In genomic region chr2:25460135-25460534, GRCm38 (mm10) we compare ENCODE assay signal across 8 mouse cellular contexts. TPM values are rescaled to one million over a fixed set of nuclear protein-coding genes. Genes with fewer than 3 reads are reported as not detected.
A peak's percentile ranks its signal among the peaks of the same experiment; 100 is the strongest.
DNase-seq lines count a peak whose midpoint lies in the region; ATAC-seq and TF ChIP-seq lines count a peak whose summit lies in the region.

No protein-coding gene starts in this region.

- H3K9me3 ChIP-seq in heart, embryonic 14.5 days (ENCODE audit: control insufficient read depth, low read length), result no peaks in the 10 kb centered on the region
- H3K9me3 ChIP-seq in ES-Bruce4 (replicated peaks; ENCODE audit: control insufficient read depth, insufficient read depth, low read length, poor library complexity, severe bottlenecking), result no peaks in the 10 kb centered on the region
- no peaks in the 10 kb centered on the region for H3K9me3 ChIP-seq in intestine, embryonic 16.5 days (ENCODE audit: control insufficient read depth, low read length)
- H3K9me3 ChIP-seq in midbrain, embryonic 11.5 days (ENCODE audit: control insufficient read depth, low read length), result no peaks in the 10 kb centered on the region

- peak overlapping the region; percentile 91 for H3K4me2 ChIP-seq in heart, embryonic 14.5 days (ENCODE audit: low read length)
- peak overlapping the region; percentile 87 for H3K4me2 ChIP-seq in intestine, embryonic 16.5 days (ENCODE audit: low read depth, low read length)
- H3K4me2 ChIP-seq in midbrain, embryonic 11.5 days, result peak overlapping the region; percentile 73

- no peak for TF ChIP-seq EP300 in ES-Bruce4 (IDR thresholded peaks at IDR 0.05; ENCODE audit: insufficient read depth, low read depth, low read length)

- no peaks in the 10 kb centered on the region for H3K27me3 ChIP-seq in heart, embryonic 14.5 days (ENCODE audit: control insufficient read depth, insufficient read depth, low read length)
- H3K27me3 ChIP-seq in ES-Bruce4 (ENCODE audit: control insufficient read depth, insufficient read depth, low read length, poor library complexity, severe bottlenecking), result no peaks in the 10 kb centered on the region
- no peaks in the 10 kb centered on the region for H3K27me3 ChIP-seq in intestine, embryonic 16.5 days (replicated peaks; ENCODE audit: control insufficient read depth, insufficient read depth, low read length)
- H3K27me3 ChIP-seq in midbrain, embryonic 11.5 days (ENCODE audit: control insufficient read depth, insufficient read depth, low read length), result no peaks in the 10 kb centered on the region

- no peak for TF ChIP-seq CTCF in ES-Bruce4 (IDR thresholded peaks at IDR 0.05; ENCODE audit: low read depth, low read length)
- TF ChIP-seq CTCF in embryonic fibroblast, embryonic 13.5 days (IDR thresholded peaks at IDR 0.05; ENCODE audit: borderline replicate concordance, insufficient read depth, low read length), result no peak

- WGBS in heart, embryonic 14.5 days, result 30% methylated on average over 5 of the region's 5 CpGs
- WGBS in intestine, embryonic 16.5 days, result 23% methylated on average over 5 of the region's 5 CpGs
- 32% methylated on average over 5 of the region's 5 CpGs for WGBS in midbrain, embryonic 11.5 days

- H3K36me3 ChIP-seq in heart, embryonic 14.5 days (ENCODE audit: control insufficient read depth, insufficient read depth, low read length), result peaks cover 21% of the 10 kb centered on the region
- H3K36me3 ChIP-seq in ES-Bruce4 (ENCODE audit: control insufficient read depth, insufficient read depth, low read length, poor library complexity, severe bottlenecking), result no peaks in the 10 kb centered on the region
- no peaks in the 10 kb centered on the region for H3K36me3 ChIP-seq in intestine, embryonic 16.5 days (ENCODE audit: control insufficient read depth, insufficient read depth, low read length)
- H3K36me3 ChIP-seq in midbrain, embryonic 11.5 days (ENCODE audit: control insufficient read depth, insufficient read depth, low read length), result no peaks in the 10 kb centered on the region

- no peak for ATAC-seq in heart, embryonic 14.5 days (ENCODE audit: insufficient number of reproducible peaks, insufficient read depth, low FRiP score, low read depth)
- ATAC-seq in intestine, embryonic 16.5 days, result no peak
- ATAC-seq in midbrain, embryonic 11.5 days (ENCODE audit: low FRiP score), result peak; percentile 25; the same call in 1 of the 2 replicates

- peak overlapping the region; percentile 89 to 94 for H3K27ac ChIP-seq in heart, embryonic 14.5 days (replicated peaks in 1 of 2; ENCODE audit: control insufficient read depth in 1 of 2, insufficient read depth in 1 of 2, low read depth in 2 of 2, low read length in 2 of 2)
- no peak overlapping the region for H3K27ac ChIP-seq in ES-Bruce4 (ENCODE audit: insufficient read depth, low read length)
- no peak overlapping the region for H3K27ac ChIP-seq in embryonic fibroblast, embryonic 13.5 days (ENCODE audit: insufficient read depth, low read length)
- peak overlapping the region; percentile 93 for H3K27ac ChIP-seq in intestine, embryonic 16.5 days (ENCODE audit: low read length)
- peak overlapping the region; percentile 66; the same call in 1 of the 2 replicates for H3K27ac ChIP-seq in midbrain, embryonic 11.5 days (ENCODE audit: low read depth, low read length)

- peak overlapping the region; percentile 87 for H3K9ac ChIP-seq in heart, embryonic 14.5 days (ENCODE audit: low read length)
- no peak overlapping the region for H3K9ac ChIP-seq in ES-Bruce4 (ENCODE audit: low read depth, poor library complexity, severe bottlenecking)
- peak overlapping the region; percentile 81 for H3K9ac ChIP-seq in intestine, embryonic 16.5 days (ENCODE audit: low read depth, low read length)
- H3K9ac ChIP-seq in midbrain, embryonic 11.5 days (ENCODE audit: low read length), result peak overlapping the region; percentile 58

- DNase-seq in heart, adult 9 months (ENCODE audit: low spot score in 2 of 2), result no peak
- DNase-seq in midbrain, embryonic 11.5 days (ENCODE audit: low spot score, missing footprints), result no peak
- DNase-seq in c-Kit-positive CD71-positive TER-119-positive erythroid progenitor cells, embryonic 14.5 days (ENCODE audit: low spot score), result no peak
- DNase-seq in spleen, postnatal 36 days (ENCODE audit: low spot score in 2 of 2), result no peak

- H3K4me3 ChIP-seq in heart, embryonic 14.5 days (ENCODE audit: control insufficient read depth in 1 of 2, insufficient read depth in 1 of 2, low read depth in 1 of 2, low read length in 2 of 2), result peak overlapping the region; percentile 79 to 82
- peak overlapping the region; percentile 77 for H3K4me3 ChIP-seq in ES-Bruce4 (ENCODE audit: low read depth, low read length)
- peak overlapping the region; percentile 71 for H3K4me3 ChIP-seq in embryonic fibroblast, embryonic 13.5 days (ENCODE audit: insufficient read depth, low read length)
- peak overlapping the region; percentile 72 for H3K4me3 ChIP-seq in intestine, embryonic 16.5 days (ENCODE audit: low read length)
- peak overlapping the region; percentile 51 for H3K4me3 ChIP-seq in midbrain, embryonic 11.5 days (ENCODE audit: low read depth, low read length)

- peaks cover 14 to 31% of the 10 kb centered on the region in 2 experiments for H3K4me1 ChIP-seq in heart, embryonic 14.5 days (ENCODE audit: control insufficient read depth in 2 of 2, insufficient read depth in 2 of 2, low read length in 2 of 2)
- peaks cover 9% of the 10 kb centered on the region for H3K4me1 ChIP-seq in ES-Bruce4 (ENCODE audit: control insufficient read depth, insufficient read depth, low read length)
- H3K4me1 ChIP-seq in embryonic fibroblast, embryonic 13.5 days (ENCODE audit: control insufficient read depth, insufficient read depth, low read length), result no peaks in the 10 kb centered on the region
- peaks cover 38% of the 10 kb centered on the region for H3K4me1 ChIP-seq in intestine, embryonic 16.5 days (ENCODE audit: control insufficient read depth, insufficient read depth, low read length)
- peaks cover 10% of the 10 kb centered on the region for H3K4me1 ChIP-seq in midbrain, embryonic 11.5 days (ENCODE audit: control insufficient read depth, insufficient read depth, low read length)

- no peak for TF ChIP-seq POLR2A in ES-Bruce4 (IDR thresholded peaks at IDR 0.05; ENCODE audit: insufficient read depth, low read length)
- no peak for TF ChIP-seq POLR2A in embryonic fibroblast, embryonic 13.5 days (IDR thresholded peaks at IDR 0.05; ENCODE audit: low read depth, low read length)

RNA-seq across cellular contexts. Expression of gene Paxx, which starts 0.8 kb away (rescaled TPM):
- polyA plus RNA-seq in heart, embryonic 14.5 days (2014; fragmentation: Nextera tagmentation; extraction: Ambion mirVana), result 31.0 and 32.6 TPM in 2 replicates
- 3.7 and 5.7 TPM in 2 replicates for polyA plus RNA-seq in ES-Bruce4 (2011; ENCODE audit: insufficient read depth, insufficient read length, low read depth, missing spikeins)
- polyA plus RNA-seq in embryonic fibroblast, embryonic 13.5 days (2011; ENCODE audit: insufficient read length, low read depth, missing spikeins), result 12.9 and 13.6 TPM in 2 replicates
- polyA plus RNA-seq in intestine, embryonic 16.5 days (2015; fragmentation: Nextera tagmentation; extraction: Ambion mirVana), result 31.5 and 37.4 TPM in 2 replicates
- polyA plus RNA-seq in midbrain, embryonic 11.5 days (2014; fragmentation: Nextera tagmentation; extraction: Ambion mirVana), result 21.9 and 23.2 TPM in 2 replicates

RNA-seq across cellular contexts. Expression of gene Clic3, which starts 3.5 kb away (rescaled TPM):
- 3.8 and 4.6 TPM in 2 replicates for polyA plus RNA-seq in heart, embryonic 14.5 days (2014; fragmentation: Nextera tagmentation; extraction: Ambion mirVana)
- polyA plus RNA-seq in ES-Bruce4 (2011; ENCODE audit: insufficient read depth, insufficient read length, low read depth, missing spikeins), result not detected in 2 replicates
- not detected in 2 replicates for polyA plus RNA-seq in embryonic fibroblast, embryonic 13.5 days (2011; ENCODE audit: insufficient read length, low read depth, missing spikeins)
- polyA plus RNA-seq in intestine, embryonic 16.5 days (2015; fragmentation: Nextera tagmentation; extraction: Ambion mirVana), result 2.6 and 2.7 TPM in 2 replicates
- polyA plus RNA-seq in midbrain, embryonic 11.5 days (2014; fragmentation: Nextera tagmentation; extraction: Ambion mirVana), result 0.18 and 0.25 TPM in 2 replicates

RNA-seq across cellular contexts. Expression of gene Ptgds, which starts 9.7 kb away (rescaled TPM):
- 98.5 and 112 TPM in 2 replicates for polyA plus RNA-seq in heart, embryonic 14.5 days (2014; fragmentation: Nextera tagmentation; extraction: Ambion mirVana)
- 0.57 TPM in 1 of 2 replicates, not detected in the other for polyA plus RNA-seq in ES-Bruce4 (2011; ENCODE audit: insufficient read depth, insufficient read length, low read depth, missing spikeins)
- polyA plus RNA-seq in embryonic fibroblast, embryonic 13.5 days (2011; ENCODE audit: insufficient read length, low read depth, missing spikeins), result not detected in 2 replicates
- 4.0 and 4.5 TPM in 2 replicates for polyA plus RNA-seq in intestine, embryonic 16.5 days (2015; fragmentation: Nextera tagmentation; extraction: Ambion mirVana)
- polyA plus RNA-seq in midbrain, embryonic 11.5 days (2014; fragmentation: Nextera tagmentation; extraction: Ambion mirVana), result 0.26 TPM in 1 of 2 replicates, not detected in the other

RNA-seq across cellular contexts. Expression of gene Abca2, which starts 31.6 kb away (rescaled TPM):
- polyA plus RNA-seq in heart, embryonic 14.5 days (2014; fragmentation: Nextera tagmentation; extraction: Ambion mirVana), result 3.8 and 4.3 TPM in 2 replicates
- polyA plus RNA-seq in ES-Bruce4 (2011; ENCODE audit: insufficient read depth, insufficient read length, low read depth, missing spikeins), result 14.0 and 14.2 TPM in 2 replicates
- 7.8 and 12.1 TPM in 2 replicates for polyA plus RNA-seq in embryonic fibroblast, embryonic 13.5 days (2011; ENCODE audit: insufficient read length, low read depth, missing spikeins)
- 2.1 and 2.8 TPM in 2 replicates for polyA plus RNA-seq in intestine, embryonic 16.5 days (2015; fragmentation: Nextera tagmentation; extraction: Ambion mirVana)
- polyA plus RNA-seq in midbrain, embryonic 11.5 days (2014; fragmentation: Nextera tagmentation; extraction: Ambion mirVana), result 5.2 and 5.4 TPM in 2 replicates

RNA-seq across cellular contexts. Expression of gene Lcn12, which starts 33.6 kb away (rescaled TPM):
- not detected in 2 replicates for polyA plus RNA-seq in heart, embryonic 14.5 days (2014; fragmentation: Nextera tagmentation; extraction: Ambion mirVana)
- not detected in 2 replicates for polyA plus RNA-seq in ES-Bruce4 (2011; ENCODE audit: insufficient read depth, insufficient read length, low read depth, missing spikeins)
- not detected in 2 replicates for polyA plus RNA-seq in embryonic fibroblast, embryonic 13.5 days (2011; ENCODE audit: insufficient read length, low read depth, missing spikeins)
- 0.32 TPM in 1 of 2 replicates, not detected in the other for polyA plus RNA-seq in intestine, embryonic 16.5 days (2015; fragmentation: Nextera tagmentation; extraction: Ambion mirVana)
- polyA plus RNA-seq in midbrain, embryonic 11.5 days (2014; fragmentation: Nextera tagmentation; extraction: Ambion mirVana), result not detected in 2 replicates

Comparison
In these comparisons a context has a peak if more than half of its experiments do, and no peak if none do; other contexts are left out.
1. H3K27ac ChIP-seq: peak in heart, embryonic 14.5 days (2 of 2), intestine, embryonic 16.5 days (single experiment) and midbrain, embryonic 11.5 days (single experiment); none in ES-Bruce4 (single experiment) and embryonic fibroblast, embryonic 13.5 days (single experiment).
2. RNA of gene Ptgds, which starts 9.7 kb away (polyA plus RNA-seq): 98.5 to 112 TPM in heart, embryonic 14.5 days; 4.0 to 4.5 TPM in intestine, embryonic 16.5 days, 0.57 TPM in ES-Bruce4, not detected in embryonic fibroblast, embryonic 13.5 days and 0.26 TPM in midbrain, embryonic 11.5 days; every median in the first group is over 10 times any median in the second.
3. Peak in every context shown above with its lines, with median percentiles within 50 percentile points of each other: H3K4me2 ChIP-seq and H3K4me3 ChIP-seq.